Mouse (Mus musculus) colon, adult 2 months (tissue): ENCODE data around the gene Olfr525. TPM values are rescaled to one million over a fixed set of nuclear protein-coding genes. Genes with fewer than 3 reads are reported as not detected.

Experiments
- polyA plus RNA-seq: library from polyadenylated mRNA; depleted of rRNA; stranded (reverse); fragments of >200 nt; gene quantifications from 2 replicates; pipeline ENCODE4 v1.2.3, GENCODE M21; 2012; rRNA removed

The Olfr525 gene
- not detected in 2 replicates for polyA plus RNA-seq

GRCm38 (mm10) chr7:140320558-140320957 lies at the start of gene Olfr525:
TSS of gene Olfr525 (plus strand) at chr7:140320858.

GRCm38 (mm10) chr7:140333717-140334116 lies 13.1 kb downstream of the Olfr525 start, which contains the start of gene Olfr527:
TSS of gene Olfr527 (plus strand) at chr7:140334017.

GRCm38 (mm10) chr7:140361571-140361970 lies 40.9 kb downstream of the Olfr525 start, which contains the start of gene Olfr60:
TSS of gene Olfr60 (minus strand) at chr7:140361671.

GRCm38 (mm10) chr7:140376231-140376630 lies 55.6 kb downstream of the Olfr525 start, which contains the start of gene Olfr530:
TSS of gene Olfr530 (minus strand) at chr7:140376331.

Other genes starting within 250 kb of the Olfr525 start
- gene Caly, start 238.3 kb upstream of the Olfr525 start, polyA plus RNA-seq = 4.1 and 5.0 TPM in 2 replicates
- 14.8 and 25.0 TPM in 2 replicates for gene Prap1, start 227.5 kb upstream of the Olfr525 start, polyA plus RNA-seq
- gene Fuom, start 218.4 kb upstream of the Olfr525 start, polyA plus RNA-seq = 100 and 110 TPM in 2 replicates
- 8.3 and 9.1 TPM in 2 replicates for gene Paox, start 205.1 kb upstream of the Olfr525 start, polyA plus RNA-seq
- 112 and 131 TPM in 2 replicates for gene Echs1, start 204.4 kb upstream of the Olfr525 start, polyA plus RNA-seq
- 14.0 and 15.3 TPM in 2 replicates for gene Mtg1, start 183.3 kb upstream of the Olfr525 start, polyA plus RNA-seq
- 0.93 and 1.4 TPM in 2 replicates for gene Sprn, start 166.0 kb upstream of the Olfr525 start, polyA plus RNA-seq
- gene Olfr522, start 156.1 kb upstream of the Olfr525 start, polyA plus RNA-seq = not detected in 2 replicates
- 0.10 TPM in 1 of 2 replicates, not detected in the other for gene Olfr523, start 147.6 kb upstream of the Olfr525 start, polyA plus RNA-seq
- not detected in 2 replicates for gene Olfr524, start 114.9 kb upstream of the Olfr525 start, polyA plus RNA-seq
- gene Cd163l1, start 102.6 kb upstream of the Olfr525 start, polyA plus RNA-seq = 0.30 and 0.50 TPM in 2 replicates
- 0.16 TPM in 1 of 2 replicates, not detected in the other for gene 5830411N06Rik, start 73.6 kb upstream of the Olfr525 start, polyA plus RNA-seq
- gene Olfr527, start 13.2 kb downstream of the Olfr525 start, polyA plus RNA-seq = not detected in 2 replicates
- gene Olfr60, start 40.8 kb downstream of the Olfr525 start, polyA plus RNA-seq = 0.29 and 0.58 TPM in 2 replicates
- not detected in 2 replicates for gene Olfr530, start 55.5 kb downstream of the Olfr525 start, polyA plus RNA-seq
- not detected in 2 replicates for gene Olfr531, start 82.1 kb downstream of the Olfr525 start, polyA plus RNA-seq
- gene Olfr532, start 100.8 kb downstream of the Olfr525 start, polyA plus RNA-seq = not detected in 2 replicates
- gene Olfr533, start 142.5 kb downstream of the Olfr525 start, polyA plus RNA-seq = not detected in 2 replicates
- gene Olfr535, start 163.4 kb downstream of the Olfr525 start, polyA plus RNA-seq = not detected in 2 replicates
- not detected in 2 replicates for gene Olfr536, start 186.5 kb downstream of the Olfr525 start, polyA plus RNA-seq
- gene Olfr538, start 247.0 kb downstream of the Olfr525 start, polyA plus RNA-seq = not detected in 2 replicates